Mouse (Mus musculus): ENCODE results near the gene Kdm5a. TPM values are rescaled to one million over a fixed set of nuclear protein-coding genes. Genes with fewer than 3 reads are reported as not detected.
A peak's percentile ranks its signal among the peaks of the same experiment; 100 is the strongest.

The Kdm5a gene
- polyA plus RNA-seq, 1 experiment from 2014 or later: 55.3 TPM

DNA sequence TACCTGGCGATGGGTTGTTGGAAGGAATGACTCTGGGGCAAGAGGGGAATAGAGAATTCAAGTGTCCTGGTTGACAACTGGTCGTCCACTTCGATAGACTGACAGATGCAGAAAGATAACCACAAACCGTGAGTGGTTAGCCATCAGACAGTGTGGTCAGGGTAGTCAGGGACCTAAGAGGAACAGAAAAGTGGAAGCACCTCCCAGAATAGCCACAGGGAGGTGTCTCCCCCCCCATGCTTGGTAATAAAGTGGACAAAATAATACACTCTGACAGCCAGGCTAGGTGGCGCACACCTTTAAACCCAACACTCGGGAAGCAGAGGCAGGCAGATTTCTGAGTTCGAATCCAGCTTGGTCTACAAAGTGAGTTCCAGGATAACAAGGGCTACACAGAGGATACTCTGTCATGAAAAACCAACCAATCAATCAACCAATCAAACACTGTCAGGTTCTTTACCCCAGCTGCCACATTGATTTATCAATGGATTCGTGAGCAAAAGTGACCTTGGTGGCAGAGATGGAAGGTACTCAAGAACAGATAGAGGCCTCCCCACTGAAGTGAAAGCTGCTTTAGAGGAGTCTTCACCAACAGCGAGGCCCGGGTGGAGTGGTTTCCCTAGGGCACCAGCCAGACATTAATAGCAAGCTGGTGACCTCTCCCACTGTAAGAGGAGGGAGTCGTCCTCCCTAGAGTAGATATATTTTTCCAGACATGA lies 88.6 kb downstream of the Kdm5a start:
- no peak for DNase-seq (ENCODE audit: low spot score)
- H3K9me3 ChIP-seq: no peaks in the 10 kb centered on the region
- H3K4me1 ChIP-seq: no peaks in the 10 kb centered on the region
- no peak overlapping the region for H3K27ac ChIP-seq (replicated peaks)
- 88% methylated on average over 11 of the region's 11 CpGs for WGBS
- H3K27me3 ChIP-seq (replicated peaks; ENCODE audit: low read depth, poor library complexity, severe bottlenecking): no peaks in the 10 kb centered on the region
- no peaks in the 10 kb centered on the region for H3K36me3 ChIP-seq (replicated peaks)
- H3K4me3 ChIP-seq: no peak overlapping the region

DNA sequence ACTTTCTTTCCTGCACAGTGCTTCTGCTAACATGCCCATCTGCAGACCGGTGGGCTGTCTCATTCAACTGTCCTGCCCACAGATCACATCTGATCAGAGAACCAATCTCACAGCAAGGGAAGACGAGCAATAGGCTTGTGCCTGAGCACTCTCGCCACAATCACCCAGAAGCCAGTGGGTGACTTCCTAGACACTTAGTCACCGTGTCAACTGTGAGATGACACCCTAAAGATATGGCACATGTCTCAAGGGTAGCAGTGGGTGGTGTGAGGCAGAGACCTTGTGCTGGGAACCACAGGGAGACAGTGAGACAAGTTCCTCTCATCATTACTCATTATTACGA lies 89.2 kb downstream of the Kdm5a start:
- Histone ChIP-seq H3K4me3 (no peak overlapping the region), H3K27me3 (replicated peaks; ENCODE audit: low read depth, poor library complexity, severe bottlenecking) (no peaks in the 10 kb centered on the region), H3K27ac (replicated peaks) (no peak overlapping the region), H3K9me3 (no peaks in the 10 kb centered on the region), H3K36me3 (replicated peaks) (no peaks in the 10 kb centered on the region), H3K4me1 (no peaks in the 10 kb centered on the region)
- WGBS: 84% methylated on average over 5 of the region's 5 CpGs
- no peak for DNase-seq (ENCODE audit: low spot score)

DNA sequence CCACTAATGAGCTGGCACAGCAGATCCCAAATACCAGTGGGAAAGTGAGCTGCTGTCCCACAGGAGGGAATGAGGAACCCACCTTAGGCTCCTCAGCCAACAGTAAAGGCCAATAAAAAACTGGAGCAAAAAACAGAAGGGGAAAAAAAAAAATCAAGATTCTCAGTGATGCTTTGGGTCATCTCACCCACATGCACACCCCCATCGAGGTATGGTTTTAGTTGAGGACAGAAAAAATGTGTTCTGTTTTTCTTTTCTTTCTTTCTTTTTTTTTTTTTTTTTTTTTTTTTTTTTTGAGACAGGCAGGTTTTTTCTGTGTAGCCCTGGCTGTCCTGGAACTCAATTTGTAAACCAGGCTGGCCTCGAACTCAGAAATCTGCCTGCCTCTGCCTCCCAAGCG lies 89.6 kb downstream of the Kdm5a start:
- no peak for DNase-seq (ENCODE audit: low spot score)
- WGBS: 90% methylated on average over 3 of the region's 3 CpGs
- no peaks in the 10 kb centered on the region for H3K4me1 ChIP-seq
- H3K27ac ChIP-seq (replicated peaks): no peak overlapping the region
- H3K27me3 ChIP-seq (replicated peaks; ENCODE audit: low read depth, poor library complexity, severe bottlenecking): no peaks in the 10 kb centered on the region
- H3K9me3 ChIP-seq: no peaks in the 10 kb centered on the region
- H3K36me3 ChIP-seq (replicated peaks): no peaks in the 10 kb centered on the region
- no peak overlapping the region for H3K4me3 ChIP-seq

DNA sequence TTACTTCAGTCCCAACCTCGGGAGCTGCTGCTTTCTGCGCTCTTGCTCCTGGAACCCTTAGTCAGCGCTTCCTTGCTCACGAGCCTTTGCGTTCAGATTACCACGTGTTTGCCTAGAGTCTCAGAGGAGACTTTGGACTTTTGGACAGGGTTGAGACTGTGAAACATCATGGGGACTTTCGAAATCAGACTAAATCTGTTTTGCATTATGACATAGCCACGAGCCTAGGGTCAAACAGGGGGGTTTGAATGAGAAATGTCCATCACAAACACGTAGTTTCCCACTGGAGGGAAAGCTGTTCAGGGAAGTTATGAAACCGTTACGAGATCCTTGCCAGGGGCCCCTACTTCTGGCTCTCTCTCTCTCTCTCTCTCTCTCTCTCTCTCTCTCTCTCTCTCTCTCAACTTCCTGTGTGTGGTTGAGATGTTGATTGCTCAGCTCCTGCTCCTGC lies 90.7 kb downstream of the Kdm5a start:
- Histone ChIP-seq H3K4me3 (no peak overlapping the region), H3K36me3 (replicated peaks) (no peaks in the 10 kb centered on the region), H3K27ac (replicated peaks) (no peak overlapping the region), H3K4me1 (no peaks in the 10 kb centered on the region), H3K9me3 (no peaks in the 10 kb centered on the region), H3K27me3 (replicated peaks; ENCODE audit: low read depth, poor library complexity, severe bottlenecking) (no peaks in the 10 kb centered on the region)
- 51% methylated on average over 11 of the region's 11 CpGs for WGBS
- no peak for DNase-seq (ENCODE audit: low spot score)

DNA sequence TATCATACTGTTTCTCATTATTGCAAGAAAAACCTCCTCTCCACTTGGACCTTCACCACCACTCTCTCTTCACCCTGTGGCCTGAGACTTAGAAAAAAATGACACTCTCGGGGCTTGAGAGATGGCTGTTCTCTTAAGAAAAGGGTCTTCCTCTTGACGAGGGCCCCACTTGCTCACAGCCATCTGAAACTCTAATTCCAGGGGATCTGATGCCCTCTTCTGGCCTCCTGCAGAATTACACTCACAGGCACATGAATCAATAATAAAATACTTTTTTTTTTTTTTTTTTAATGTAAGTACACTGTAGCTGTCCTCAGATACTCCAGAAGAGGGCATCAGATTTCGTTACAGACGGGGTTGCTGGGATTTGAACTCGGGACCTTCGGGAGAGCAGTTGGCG lies 93.2 kb downstream of the Kdm5a start:
- Histone ChIP-seq H3K36me3 (replicated peaks) (no peaks in the 10 kb centered on the region), H3K27ac (replicated peaks) (no peak overlapping the region), H3K9me3 (no peaks in the 10 kb centered on the region), H3K4me1 (no peaks in the 10 kb centered on the region), H3K27me3 (replicated peaks; ENCODE audit: low read depth, poor library complexity, severe bottlenecking) (peaks cover 17% of the 10 kb centered on the region), H3K4me3 (no peak overlapping the region)
- DNase-seq (ENCODE audit: low spot score): no peak
- WGBS: 63% methylated on average over 7 of the region's 7 CpGs

DNA sequence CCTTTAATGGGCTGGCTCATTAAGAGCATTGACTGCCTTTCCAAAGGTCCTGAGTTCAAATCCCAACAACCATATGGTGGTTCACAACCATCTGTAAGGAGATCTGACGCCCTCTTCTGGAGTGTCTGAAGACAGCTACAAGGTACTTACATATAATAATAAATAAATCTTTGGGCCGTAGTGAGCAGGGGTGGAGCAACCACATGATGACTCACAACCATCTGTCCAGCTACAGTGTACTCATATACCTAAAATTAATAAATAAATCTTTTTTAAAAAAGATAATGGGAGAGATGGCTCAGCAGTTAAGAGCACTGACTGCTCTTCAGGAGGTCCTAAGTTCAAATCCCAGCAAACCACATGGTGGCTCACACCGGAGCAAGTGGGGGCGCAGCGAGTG lies 93.8 kb downstream of the Kdm5a start:
- WGBS: 92% methylated on average over 5 of the region's 5 CpGs
- H3K4me1 ChIP-seq: no peaks in the 10 kb centered on the region
- no peak overlapping the region for H3K4me3 ChIP-seq
- peaks cover 24% of the 10 kb centered on the region for H3K27me3 ChIP-seq (replicated peaks; ENCODE audit: low read depth, poor library complexity, severe bottlenecking)
- no peak for DNase-seq (ENCODE audit: low spot score)
- H3K27ac ChIP-seq (replicated peaks): no peak overlapping the region
- no peaks in the 10 kb centered on the region for H3K9me3 ChIP-seq
- H3K36me3 ChIP-seq (replicated peaks): no peaks in the 10 kb centered on the region

DNA sequence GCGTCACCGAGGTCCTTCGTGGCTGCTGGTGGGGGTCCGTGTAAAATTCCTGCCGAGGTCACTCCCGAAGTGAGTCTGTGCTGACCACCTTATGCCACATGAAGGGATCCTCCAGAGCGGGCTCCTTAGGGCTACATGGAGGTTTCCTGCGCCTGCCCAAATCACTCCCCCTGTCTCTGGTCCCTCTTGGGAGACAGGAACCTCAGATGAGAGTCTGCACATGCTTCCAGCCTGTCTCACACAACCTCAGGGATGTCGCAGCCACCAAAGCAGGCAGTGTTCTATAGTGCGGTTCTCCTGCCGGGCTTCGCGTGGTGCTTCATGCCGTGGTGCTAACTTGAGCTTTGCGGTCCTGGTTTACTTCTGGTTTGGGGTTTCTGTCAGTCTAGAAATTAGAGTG lies 97.3 kb downstream of the Kdm5a start:
- Histone ChIP-seq H3K36me3 (replicated peaks) (no peaks in the 10 kb centered on the region), H3K27me3 (replicated peaks; ENCODE audit: low read depth, poor library complexity, severe bottlenecking) (peaks cover 55% of the 10 kb centered on the region), H3K4me3 (no peak overlapping the region), H3K27ac (replicated peaks) (no peak overlapping the region), H3K9me3 (no peaks in the 10 kb centered on the region), H3K4me1 (peaks cover 15% of the 10 kb centered on the region)
- 64% methylated on average over 15 of the region's 15 CpGs for WGBS
- DNase-seq (ENCODE audit: low spot score): no peak

DNA sequence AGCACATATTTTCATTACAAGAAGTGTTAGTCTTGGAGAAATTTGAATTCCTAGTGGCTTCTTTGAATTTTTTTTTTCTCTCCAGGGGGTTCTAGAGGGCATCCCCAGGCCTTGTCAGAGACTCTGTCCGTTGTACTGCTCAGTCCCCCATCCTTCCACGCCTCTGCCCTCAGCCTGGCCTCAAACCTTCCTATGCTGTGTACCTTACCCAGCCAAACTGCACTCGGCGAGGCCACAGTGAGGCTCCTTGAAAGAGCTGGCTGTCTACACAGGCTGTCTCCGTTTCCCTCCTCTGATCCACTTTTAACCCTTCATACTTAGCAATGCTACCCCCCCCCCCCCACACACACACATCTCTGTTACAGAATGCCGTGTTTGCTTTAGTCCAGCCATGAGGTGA lies 98.3 kb downstream of the Kdm5a start:
- Histone ChIP-seq H3K27me3 (replicated peaks; ENCODE audit: low read depth, poor library complexity, severe bottlenecking) (peaks cover 57% of the 10 kb centered on the region), H3K27ac (replicated peaks) (no peak overlapping the region), H3K36me3 (replicated peaks) (no peaks in the 10 kb centered on the region), H3K4me3 (no peak overlapping the region), H3K9me3 (no peaks in the 10 kb centered on the region), H3K4me1 (peaks cover 15% of the 10 kb centered on the region)
- DNase-seq (ENCODE audit: low spot score): no peak
- WGBS: 47% methylated on average over 6 of the region's 6 CpGs

DNA sequence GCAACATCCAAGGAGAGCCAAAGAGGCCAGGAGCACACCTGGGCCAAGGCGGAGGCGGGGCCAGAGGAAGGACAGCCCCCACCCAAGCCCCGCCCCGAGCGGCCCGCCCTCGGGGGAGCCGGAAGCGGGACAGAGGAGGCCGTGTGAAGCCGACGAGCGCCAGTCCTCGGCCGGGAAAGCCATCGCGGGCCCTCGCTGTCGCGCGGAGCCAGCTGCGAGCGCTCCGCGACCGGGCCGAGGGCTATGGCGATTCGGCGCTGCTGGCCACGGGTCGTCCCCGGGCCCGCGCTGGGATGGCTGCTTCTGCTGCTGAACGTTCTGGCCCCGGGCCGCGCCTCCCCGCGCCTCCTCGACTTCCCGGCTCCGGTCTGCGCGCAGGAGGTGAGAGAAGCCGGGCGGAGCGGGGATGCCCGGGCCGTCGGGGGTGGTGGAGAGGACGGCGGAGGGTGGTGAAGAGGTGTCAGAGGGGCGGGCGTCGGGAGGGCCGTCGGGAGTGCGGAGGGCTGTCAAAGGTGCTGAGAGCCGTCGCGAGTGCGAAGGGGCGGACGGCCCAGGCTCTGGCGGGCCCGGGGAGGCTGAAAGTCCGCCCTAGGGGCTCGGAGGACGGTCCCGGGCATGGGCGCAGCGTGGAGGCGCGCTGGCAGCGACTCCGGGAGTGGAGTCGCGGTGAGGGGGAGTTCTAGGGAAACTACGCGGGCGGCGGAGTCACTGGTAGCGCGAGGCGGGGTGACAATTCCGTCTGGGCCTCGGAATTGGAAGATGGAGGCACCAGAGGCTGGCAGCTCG lies 99.4 kb downstream of the Kdm5a start, which contains the start of gene Il17ra:
Il17ra (plus strand) TSS at position 162 of the 786 bp plus-strand sequence.
- WGBS: under 1% methylated on average over 90 of the region's 90 CpGs

DNA sequence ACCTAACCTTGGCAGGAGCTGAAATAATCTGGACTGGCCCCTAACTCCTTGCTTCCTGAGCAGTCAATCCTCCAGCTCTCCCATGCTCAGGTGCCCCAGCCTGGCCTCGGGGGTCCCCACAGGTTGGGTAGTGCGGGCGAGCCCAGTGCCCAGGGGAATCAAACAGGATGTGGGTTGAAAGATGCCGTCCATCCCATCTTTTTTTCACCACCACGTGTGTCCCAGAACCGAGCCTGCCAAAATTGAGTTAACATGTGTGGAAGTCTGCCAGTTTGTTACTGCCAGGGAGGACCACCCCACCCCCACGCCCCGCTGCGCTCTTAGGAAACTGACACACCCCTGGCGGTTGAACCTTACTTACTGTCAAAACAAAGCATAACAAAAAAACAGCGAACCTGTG lies 100.0 kb downstream of the Kdm5a start:
- H3K36me3 ChIP-seq (replicated peaks): no peaks in the 10 kb centered on the region
- H3K9me3 ChIP-seq: no peaks in the 10 kb centered on the region
- peaks cover 57% of the 10 kb centered on the region for H3K27me3 ChIP-seq (replicated peaks; ENCODE audit: low read depth, poor library complexity, severe bottlenecking)
- WGBS: 6% methylated on average over 11 of the region's 11 CpGs
- H3K4me3 ChIP-seq: peak overlapping the region; percentile 70
- no peak for DNase-seq (ENCODE audit: low spot score)
- H3K4me1 ChIP-seq: peaks cover 15% of the 10 kb centered on the region
- H3K27ac ChIP-seq (replicated peaks): no peak overlapping the region

More for the DNA sequence above, 99.4 kb downstream of the Kdm5a start, which contains the start of gene Il17ra:
- no peaks in the 10 kb centered on the region for H3K9me3 ChIP-seq
- H3K27me3 ChIP-seq (replicated peaks; ENCODE audit: low read depth, poor library complexity, severe bottlenecking): peaks cover 57% of the 10 kb centered on the region
- DNase-seq (ENCODE audit: low spot score): peak; percentile 84
- no peaks in the 10 kb centered on the region for H3K36me3 ChIP-seq (replicated peaks)
- peak within 1 kb of the TSS; percentile 70 for H3K4me3 ChIP-seq
- H3K4me1 ChIP-seq: peaks cover 15% of the 10 kb centered on the region
- H3K27ac ChIP-seq (replicated peaks): peak within 1 kb of the TSS; percentile 75

DNA sequence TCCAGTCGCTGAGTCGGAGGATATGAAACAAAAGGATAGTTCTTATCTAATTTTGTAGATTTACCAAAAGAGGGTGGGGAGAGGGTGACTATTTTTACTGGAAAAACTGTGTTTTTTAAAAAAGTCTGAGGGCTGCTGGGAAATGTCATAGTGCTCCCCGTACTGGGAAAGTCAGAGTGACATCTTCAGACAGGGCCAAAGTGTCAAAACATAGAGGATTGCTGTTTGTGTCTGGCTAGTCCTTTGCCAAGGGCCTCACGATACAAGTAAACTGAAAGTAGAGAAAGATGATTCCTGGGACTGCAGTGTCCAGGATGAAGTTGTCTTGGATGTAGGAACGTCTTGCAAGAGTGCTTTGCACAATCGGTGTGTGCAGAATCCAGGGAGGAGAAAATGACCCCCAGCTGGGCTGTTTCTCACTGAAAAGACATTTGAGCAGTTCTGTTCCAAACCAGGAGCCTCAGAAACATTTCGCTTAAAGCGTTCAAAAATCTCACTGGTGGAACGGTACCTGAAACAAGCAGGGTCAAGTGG lies 100.5 kb downstream of the Kdm5a start:
- no peaks in the 10 kb centered on the region for H3K9me3 ChIP-seq
- H3K27ac ChIP-seq (replicated peaks): no peak overlapping the region
- peaks cover 57% of the 10 kb centered on the region for H3K27me3 ChIP-seq (replicated peaks; ENCODE audit: low read depth, poor library complexity, severe bottlenecking)
- H3K4me3 ChIP-seq: peak overlapping the region; percentile 70
- 60% methylated on average over 9 of the region's 9 CpGs for WGBS
- peaks cover 15% of the 10 kb centered on the region for H3K4me1 ChIP-seq
- DNase-seq (ENCODE audit: low spot score): no peak
- no peaks in the 10 kb centered on the region for H3K36me3 ChIP-seq (replicated peaks)

DNA sequence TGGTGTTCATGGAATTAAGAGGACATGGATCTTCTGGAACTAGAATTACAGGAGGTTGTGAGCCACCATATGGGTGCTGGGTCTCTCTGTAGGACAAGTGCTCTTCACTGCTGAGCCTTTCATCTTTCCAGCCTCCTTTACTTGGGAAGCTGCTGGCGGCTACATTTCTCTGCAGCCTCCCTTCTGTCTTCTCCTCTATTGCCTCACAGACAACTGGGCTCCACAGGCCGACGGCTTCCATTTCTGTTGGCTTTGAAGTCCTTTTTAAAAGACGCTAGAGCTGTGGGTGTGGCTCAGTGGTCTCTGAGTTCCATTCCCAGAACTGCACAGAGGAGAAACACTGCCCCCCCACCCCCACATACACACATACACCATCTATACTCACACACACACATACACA lies 101.5 kb downstream of the Kdm5a start:
- WGBS: 63% methylated on average over 4 of the region's 4 CpGs
- H3K4me1 ChIP-seq: peaks cover 15% of the 10 kb centered on the region
- no peaks in the 10 kb centered on the region for H3K36me3 ChIP-seq (replicated peaks)
- H3K9me3 ChIP-seq: no peaks in the 10 kb centered on the region
- no peak overlapping the region for H3K27ac ChIP-seq (replicated peaks)
- H3K4me3 ChIP-seq: no peak overlapping the region
- no peak for DNase-seq (ENCODE audit: low spot score)
- peaks cover 57% of the 10 kb centered on the region for H3K27me3 ChIP-seq (replicated peaks; ENCODE audit: low read depth, poor library complexity, severe bottlenecking)
